Mouse (Mus musculus): ENCODE measurements around the gene Il2ra. TPM values are rescaled to one million over a fixed set of nuclear protein-coding genes. Genes with fewer than 3 reads are reported as not detected.

The Il2ra gene
- polyA plus RNA-seq, 1 experiment from 2014 or later: 0.04 TPM

- H3K4me1 ChIP-seq (ENCODE audit: insufficient read depth, low read depth, low read length): no peaks in the 10 kb centered on the region
- H3K4me3 ChIP-seq (ENCODE audit: low read depth, low read length): no peak overlapping the region
- no peak for ATAC-seq
- no peak overlapping the region for H3K27ac ChIP-seq (ENCODE audit: low read length)
- H3K4me2 ChIP-seq (replicated peaks; ENCODE audit: low read depth, low read length): no peak overlapping the region
- TF ChIP-seq CTCF (IDR thresholded peaks at IDR 0.05): no peak
- no peak for TF ChIP-seq EP300 (IDR thresholded peaks at IDR 0.05)
- no peaks in the 10 kb centered on the region for H3K9me3 ChIP-seq (ENCODE audit: low read length)
- H3K27me3 ChIP-seq (replicated peaks; ENCODE audit: insufficient read depth, low read length): no peaks in the 10 kb centered on the region
- no peak for DNase-seq (ENCODE audit: low spot score)
- 86% methylated on average over 6 of the region's 6 CpGs for WGBS
- no peaks in the 10 kb centered on the region for H3K36me3 ChIP-seq (ENCODE audit: insufficient read depth, low read length)
- no peak overlapping the region for H3K9ac ChIP-seq (replicated peaks; ENCODE audit: low read depth)
These were observed 93.2 kb downstream of the Il2ra start for GRCm38 (mm10) chr2:11735853-11736252.

DNA sequence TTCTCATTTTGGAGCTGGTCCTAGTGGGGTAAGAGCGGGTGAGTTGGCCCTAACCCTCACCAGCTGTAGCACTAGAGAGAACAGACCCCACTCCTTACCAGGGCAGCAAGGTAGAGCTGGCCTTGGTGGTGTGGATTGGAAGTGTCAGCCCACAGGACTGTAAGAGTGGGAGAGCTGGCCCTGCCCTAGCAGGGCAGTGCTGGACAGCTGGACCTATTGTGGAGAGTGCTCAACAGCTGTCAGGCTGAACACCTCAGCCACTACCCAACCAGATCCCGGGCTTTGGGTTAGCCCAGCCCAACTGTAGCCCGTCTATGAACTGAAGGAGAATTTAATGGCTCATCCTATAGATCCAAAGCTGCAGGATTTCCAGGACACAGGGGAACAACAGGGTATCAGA, 96.2 kb downstream of the Il2ra start:
- no peak overlapping the region for H3K9ac ChIP-seq (replicated peaks; ENCODE audit: low read depth)
- H3K36me3 ChIP-seq (ENCODE audit: insufficient read depth, low read length): peaks cover 17% of the 10 kb centered on the region
- no peak for ATAC-seq
- H3K27ac ChIP-seq (ENCODE audit: low read length): no peak overlapping the region
- 89% methylated on average over 3 of the region's 3 CpGs for WGBS
- no peak for TF ChIP-seq EP300 (IDR thresholded peaks at IDR 0.05)
- no peak overlapping the region for H3K4me3 ChIP-seq (ENCODE audit: low read depth, low read length)
- H3K4me1 ChIP-seq (ENCODE audit: insufficient read depth, low read depth, low read length): no peaks in the 10 kb centered on the region
- no peak overlapping the region for H3K4me2 ChIP-seq (replicated peaks; ENCODE audit: low read depth, low read length)
- no peaks in the 10 kb centered on the region for H3K9me3 ChIP-seq (ENCODE audit: low read length)
- no peak for DNase-seq (ENCODE audit: low spot score)
- no peaks in the 10 kb centered on the region for H3K27me3 ChIP-seq (replicated peaks; ENCODE audit: insufficient read depth, low read length)

DNA sequence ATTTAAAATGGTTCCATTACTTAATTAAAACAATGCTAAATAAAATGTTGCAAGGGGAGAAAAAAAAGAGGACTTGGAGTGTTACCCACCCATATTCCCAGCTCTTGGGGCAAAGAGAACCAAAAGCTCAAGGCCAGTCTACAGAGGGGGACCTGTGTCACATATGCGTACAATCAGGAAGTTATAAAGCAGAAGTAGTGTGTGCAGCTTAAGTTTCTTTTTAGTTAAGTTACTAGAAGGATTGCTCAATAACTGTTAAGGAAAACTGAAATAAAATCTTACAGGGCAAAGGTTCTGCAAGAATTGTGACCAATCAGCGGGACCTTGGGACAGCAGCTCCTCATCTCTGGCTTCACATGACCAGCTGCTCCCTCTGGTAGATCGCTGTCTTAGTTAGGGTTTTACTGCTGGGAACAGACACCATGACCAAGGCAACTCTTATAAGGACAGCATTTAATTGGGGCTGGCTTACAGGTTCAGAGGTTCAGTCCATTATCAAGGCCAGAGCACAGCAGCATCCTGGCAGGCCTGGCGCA, 97.0 kb downstream of the Il2ra start:
- peaks cover 19% of the 10 kb centered on the region for H3K36me3 ChIP-seq (ENCODE audit: insufficient read depth, low read length)
- 90% methylated on average over 4 of the region's 4 CpGs for WGBS
- DNase-seq (ENCODE audit: low spot score) (peak; percentile 57), ATAC-seq (peak; percentile 21)
- H3K27me3 ChIP-seq (replicated peaks; ENCODE audit: insufficient read depth, low read length): no peaks in the 10 kb centered on the region
- H3K9ac ChIP-seq (replicated peaks; ENCODE audit: low read depth): no peak overlapping the region
- no peak overlapping the region for H3K27ac ChIP-seq (ENCODE audit: low read length)
- no peak overlapping the region for H3K4me3 ChIP-seq (ENCODE audit: low read depth, low read length)
- H3K4me1 ChIP-seq (ENCODE audit: insufficient read depth, low read depth, low read length): no peaks in the 10 kb centered on the region
- H3K4me2 ChIP-seq (replicated peaks; ENCODE audit: low read depth, low read length): no peak overlapping the region
- H3K9me3 ChIP-seq (ENCODE audit: low read length): no peaks in the 10 kb centered on the region
- TF ChIP-seq CTCF (IDR thresholded peaks at IDR 0.05) (no peak), EP300 (IDR thresholded peaks at IDR 0.05) (no peak)

Other genes starting within 250 kb of the Il2ra start
- gene Pfkfb3, start 88.7 kb upstream of the Il2ra start, polyA plus RNA-seq (2015; fragmentation: Nextera tagmentation; extraction: Ambion mirVana): 17.7 and 18.3 TPM in 2 replicates
- 72.6 and 73.1 TPM in 2 replicates for gene Rbm17, start 38.7 kb upstream of the Il2ra start, polyA plus RNA-seq (2015; fragmentation: Nextera tagmentation; extraction: Ambion mirVana)
- gene Gm17490, start 16.5 kb upstream of the Il2ra start, polyA plus RNA-seq (2015; fragmentation: Nextera tagmentation; extraction: Ambion mirVana): not detected in 2 replicates
- 4.3 and 6.7 TPM in 2 replicates for gene Il15ra, start 62.5 kb downstream of the Il2ra start, polyA plus RNA-seq (2015; fragmentation: Nextera tagmentation; extraction: Ambion mirVana)
- gene Fbh1, start 134.8 kb downstream of the Il2ra start, polyA plus RNA-seq (2015; fragmentation: Nextera tagmentation; extraction: Ambion mirVana): 65.0 and 70.4 TPM in 2 replicates
- 25.4 and 30.3 TPM in 2 replicates for gene Ankrd16, start 135.1 kb downstream of the Il2ra start, polyA plus RNA-seq (2015; fragmentation: Nextera tagmentation; extraction: Ambion mirVana)

Data from lung, postnatal 0 days (tissue).